Mouse (Mus musculus): ENCODE measurements around the gene Tfcp2. TPM values are rescaled to one million over a fixed set of nuclear protein-coding genes. Genes with fewer than 3 reads are reported as not detected.
"Not testable (repeated sequence)": the region's sequence is repeated elsewhere in the genome, so short reads cannot be mapped to it uniquely, and the experiment has no call there.

Gene Tfcp2
- polyA plus RNA-seq, 1 experiment = 22.6 TPM

- TF ChIP-seq CTCF (IDR thresholded peaks at IDR 0.05; ENCODE audit: extremely low read depth, insufficient read depth, low read length) = peak; percentile 23; the same call in 1 of the 2 replicates
- TF ChIP-seq POLR2A (IDR thresholded peaks at IDR 0.05; ENCODE audit: extremely low read depth, insufficient read depth, low read length) = no peak
- Histone ChIP-seq H3K4me1 (ENCODE audit: control insufficient read depth, insufficient read depth, low read length) (peaks cover 2% of the 10 kb centered on the region), H3K27ac (ENCODE audit: insufficient read depth, low read length) (no peak overlapping the region), H3K4me3 (ENCODE audit: insufficient read depth, low read length) (no peak overlapping the region)
Observed at GRCm38 (mm10) chr15:100537913-100538312, 13.9 kb downstream of the Tfcp2 start.

- TF ChIP-seq POLR2A (IDR thresholded peaks at IDR 0.05; ENCODE audit: extremely low read depth, insufficient read depth, low read length) (no peak), CTCF (IDR thresholded peaks at IDR 0.05; ENCODE audit: extremely low read depth, insufficient read depth, low read length) (no peak)
- Histone ChIP-seq H3K4me3 (ENCODE audit: insufficient read depth, low read length) (no peak overlapping the region), H3K27ac (ENCODE audit: insufficient read depth, low read length) (no peak overlapping the region), H3K4me1 (ENCODE audit: control insufficient read depth, insufficient read depth, low read length) (no peaks in the 10 kb centered on the region)
Observed at GRCm38 (mm10) chr15:100527900-100528299, 23.9 kb downstream of the Tfcp2 start.

- Histone ChIP-seq H3K4me1 (ENCODE audit: control insufficient read depth, insufficient read depth, low read length) (no peaks in the 10 kb centered on the region), H3K4me3 (ENCODE audit: insufficient read depth, low read length) (no peak overlapping the region), H3K27ac (ENCODE audit: insufficient read depth, low read length) (no peak overlapping the region)
- TF ChIP-seq POLR2A (IDR thresholded peaks at IDR 0.05; ENCODE audit: extremely low read depth, insufficient read depth, low read length) (no peak), CTCF (IDR thresholded peaks at IDR 0.05; ENCODE audit: extremely low read depth, insufficient read depth, low read length) (no peak)
Observed at GRCm38 (mm10) chr15:100525405-100525804, 26.4 kb downstream of the Tfcp2 start.

GRCm38 (mm10) chr15:100520306-100520705 lies 31.5 kb downstream of the Tfcp2 start:
- no peaks in the 10 kb centered on the region for H3K4me1 ChIP-seq (ENCODE audit: control insufficient read depth, insufficient read depth, low read length)
- no peak for TF ChIP-seq CTCF (IDR thresholded peaks at IDR 0.05; ENCODE audit: extremely low read depth, insufficient read depth, low read length)
- TF ChIP-seq POLR2A (IDR thresholded peaks at IDR 0.05; ENCODE audit: extremely low read depth, insufficient read depth, low read length) = no peak
- H3K27ac ChIP-seq (ENCODE audit: insufficient read depth, low read length) = no peak overlapping the region
- no peak overlapping the region for H3K4me3 ChIP-seq (ENCODE audit: insufficient read depth, low read length)

- no peak for TF ChIP-seq CTCF (IDR thresholded peaks at IDR 0.05; ENCODE audit: extremely low read depth, insufficient read depth, low read length)
- TF ChIP-seq POLR2A (IDR thresholded peaks at IDR 0.05; ENCODE audit: extremely low read depth, insufficient read depth, low read length) = no peak
- Histone ChIP-seq H3K4me1 (ENCODE audit: control insufficient read depth, insufficient read depth, low read length) (no peaks in the 10 kb centered on the region), H3K4me3 (ENCODE audit: insufficient read depth, low read length) (no peak overlapping the region), H3K27ac (ENCODE audit: insufficient read depth, low read length) (no peak overlapping the region)
Observed at GRCm38 (mm10) chr15:100515121-100515520, 36.7 kb downstream of the Tfcp2 start.

GRCm38 (mm10) chr15:100513387-100513786 lies 38.4 kb downstream of the Tfcp2 start:
- Histone ChIP-seq H3K4me3 (ENCODE audit: insufficient read depth, low read length) (no peak overlapping the region), H3K27ac (ENCODE audit: insufficient read depth, low read length) (no peak overlapping the region), H3K4me1 (ENCODE audit: control insufficient read depth, insufficient read depth, low read length) (no peaks in the 10 kb centered on the region)
- TF ChIP-seq POLR2A (IDR thresholded peaks at IDR 0.05; ENCODE audit: extremely low read depth, insufficient read depth, low read length) (no peak), CTCF (IDR thresholded peaks at IDR 0.05; ENCODE audit: extremely low read depth, insufficient read depth, low read length) (no peak)

GRCm38 (mm10) chr15:100510072-100510471 lies 41.7 kb downstream of the Tfcp2 start:
- no peak for TF ChIP-seq POLR2A (IDR thresholded peaks at IDR 0.05; ENCODE audit: extremely low read depth, insufficient read depth, low read length)
- no peak for TF ChIP-seq CTCF (IDR thresholded peaks at IDR 0.05; ENCODE audit: extremely low read depth, insufficient read depth, low read length)
- no peak overlapping the region for H3K4me3 ChIP-seq (ENCODE audit: insufficient read depth, low read length)
- no peak overlapping the region for H3K27ac ChIP-seq (ENCODE audit: insufficient read depth, low read length)
- H3K4me1 ChIP-seq (ENCODE audit: control insufficient read depth, insufficient read depth, low read length) = no peaks in the 10 kb centered on the region

- H3K4me1 ChIP-seq (ENCODE audit: control insufficient read depth, insufficient read depth, low read length) = no peaks in the 10 kb centered on the region
- no peak for TF ChIP-seq POLR2A (IDR thresholded peaks at IDR 0.05; ENCODE audit: extremely low read depth, insufficient read depth, low read length)
- TF ChIP-seq CTCF (IDR thresholded peaks at IDR 0.05; ENCODE audit: extremely low read depth, insufficient read depth, low read length) = no peak
- no peak overlapping the region for H3K27ac ChIP-seq (ENCODE audit: insufficient read depth, low read length)
- no peak overlapping the region for H3K4me3 ChIP-seq (ENCODE audit: insufficient read depth, low read length)
Observed at GRCm38 (mm10) chr15:100508454-100509167, 43.2 kb downstream of the Tfcp2 start.

- not testable (repeated sequence) for H3K27ac ChIP-seq (ENCODE audit: insufficient read depth, low read length); H3K4me3 ChIP-seq (ENCODE audit: insufficient read depth, low read length); H3K4me1 ChIP-seq (ENCODE audit: control insufficient read depth, insufficient read depth, low read length)
Observed at GRCm38 (mm10) chr15:100499506-100499905, 52.3 kb downstream of the Tfcp2 start.

GRCm38 (mm10) chr15:100495102-100495501 lies 56.7 kb downstream of the Tfcp2 start, which contains the start of gene Csrnp2:
Gene Csrnp2 (minus strand): TSS chr15:100495488.
- Histone ChIP-seq H3K4me3 (ENCODE audit: insufficient read depth, low read length) (peak within 1 kb of the TSS; percentile 62), H3K27ac (ENCODE audit: insufficient read depth, low read length) (peak within 1 kb of the TSS; percentile 77), H3K4me1 (ENCODE audit: control insufficient read depth, insufficient read depth, low read length) (peaks cover 8% of the 10 kb centered on the region)
- TF ChIP-seq POLR2A (IDR thresholded peaks at IDR 0.05; ENCODE audit: extremely low read depth, insufficient read depth, low read length) (peak; percentile 98), CTCF (IDR thresholded peaks at IDR 0.05; ENCODE audit: extremely low read depth, insufficient read depth, low read length) (no peak)

Measured in cortical plate, adult 2 months (tissue).